Mouse (Mus musculus) megakaryocyte, embryonic 14.5 days (primary cell): ENCODE data around the gene Nfam1.

Experiments
- FLI1 ChIP-seq: IDR thresholded peaks from 2 replicates; pipeline ENCODE4 v1.6.1; 2012; ENCODE audit warnings: low read length, inconsistent platforms, mixed read lengths
- GATA1 ChIP-seq: IDR thresholded peaks from 3 replicates; pipeline ENCODE4 v1.6.1; 2012; ENCODE audit warnings: mixed read lengths, low read length, inconsistent platforms, borderline replicate concordance

GRCm38 (mm10) chr15:82996431-82996830 is 36.7 kb downstream of the Nfam1 start:
- no peak for TF ChIP-seq GATA1
- TF ChIP-seq FLI1, result no peak
